Mouse (Mus musculus): ENCODE data around the gene Pgls. TPM values are rescaled to one million over a fixed set of nuclear protein-coding genes. Genes with fewer than 3 reads are reported as not detected.
A peak's percentile ranks its signal among the peaks of the same experiment; 100 is the strongest.

Pgls gene
- polyA plus RNA-seq, 1 experiment from 2014 or later, result 36.7 TPM

DNA sequence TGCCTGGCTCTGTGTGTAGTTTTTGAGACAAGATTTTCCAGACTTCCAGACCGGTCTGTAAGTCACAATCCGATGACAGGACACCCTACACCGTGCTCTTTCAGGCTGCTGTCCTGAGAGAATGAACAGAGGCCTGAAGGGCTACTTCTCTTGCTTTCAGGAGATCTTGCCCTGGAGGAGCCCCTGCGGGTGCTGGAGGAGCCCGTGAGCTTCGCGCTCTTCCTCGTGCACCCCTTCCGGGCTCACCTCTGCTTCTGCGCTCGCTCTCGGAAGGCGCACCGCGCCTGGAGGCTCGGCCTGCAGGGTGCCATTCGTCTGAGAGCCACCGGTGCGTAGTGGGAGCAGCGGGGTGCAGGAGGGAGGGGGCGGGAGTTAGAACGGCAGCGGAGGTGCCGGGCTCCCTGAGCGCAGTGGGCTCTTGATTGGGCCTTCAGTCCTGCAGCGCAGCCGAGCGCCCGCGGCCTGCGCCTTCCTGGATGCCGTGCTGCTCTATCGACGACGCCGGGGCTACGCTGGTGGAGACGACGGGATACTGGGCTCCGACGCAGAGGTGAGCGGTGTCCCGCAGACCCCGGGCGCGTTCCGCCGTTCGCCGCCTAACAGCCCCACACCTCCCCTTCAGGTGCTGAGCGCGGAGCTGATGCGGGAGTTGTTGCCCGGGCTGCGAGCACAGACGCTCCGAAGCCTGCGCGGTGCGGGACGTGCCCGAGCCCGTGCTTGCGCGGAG lies 10.1 kb downstream of the Pgls start:
- Histone ChIP-seq H3K79me2 (ENCODE audit: inconsistent target) (no peaks in the 10 kb centered on the region), H3K36me3 (ENCODE audit: inconsistent target) (no peaks in the 10 kb centered on the region), H3K4me3 (ENCODE audit: inconsistent target) (no peak overlapping the region), H3K27ac (no peak overlapping the region)
- WGBS (ENCODE audit: missing documents), result 18% methylated on average over 52 of the region's 65 CpGs

DNA sequence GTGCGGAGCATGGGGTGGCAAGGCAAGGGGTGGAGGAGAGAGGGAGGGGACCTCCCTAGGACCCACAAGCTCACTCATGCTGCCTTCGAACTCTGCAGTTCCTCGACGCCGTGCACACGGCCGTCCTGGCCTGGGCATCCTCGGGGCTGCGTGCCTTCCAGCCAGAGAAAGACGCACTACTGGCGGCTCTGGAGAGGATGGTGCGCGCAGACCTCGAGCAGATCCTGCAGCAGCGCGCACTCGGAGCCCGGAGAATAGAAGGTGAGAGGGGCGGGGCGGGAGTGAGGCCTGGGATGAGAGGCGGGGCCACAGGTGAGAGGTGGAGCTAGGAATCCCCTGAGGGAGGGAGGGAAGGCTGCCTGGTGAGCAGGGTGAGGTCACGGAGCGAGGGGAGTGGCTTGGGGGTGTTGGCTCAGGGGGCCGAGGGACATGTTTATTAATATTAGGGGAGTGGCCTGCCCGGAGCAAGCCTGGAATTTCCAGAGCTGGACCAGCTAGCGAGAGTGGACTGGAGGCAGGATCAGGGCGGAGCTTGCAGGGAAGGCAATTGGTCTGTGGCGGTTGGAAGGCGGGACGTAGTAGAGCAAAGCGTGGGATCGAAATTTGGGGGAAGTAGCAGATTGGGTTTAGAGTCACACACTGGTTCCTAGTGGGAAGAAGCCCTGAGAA lies 10.8 kb downstream of the Pgls start:
- WGBS (ENCODE audit: missing documents), result 11% methylated on average over 32 of the region's 32 CpGs
- Histone ChIP-seq H3K27ac (no peak overlapping the region), H3K36me3 (ENCODE audit: inconsistent target) (no peaks in the 10 kb centered on the region), H3K79me2 (ENCODE audit: inconsistent target) (no peaks in the 10 kb centered on the region), H3K4me3 (ENCODE audit: inconsistent target) (no peak overlapping the region)

DNA sequence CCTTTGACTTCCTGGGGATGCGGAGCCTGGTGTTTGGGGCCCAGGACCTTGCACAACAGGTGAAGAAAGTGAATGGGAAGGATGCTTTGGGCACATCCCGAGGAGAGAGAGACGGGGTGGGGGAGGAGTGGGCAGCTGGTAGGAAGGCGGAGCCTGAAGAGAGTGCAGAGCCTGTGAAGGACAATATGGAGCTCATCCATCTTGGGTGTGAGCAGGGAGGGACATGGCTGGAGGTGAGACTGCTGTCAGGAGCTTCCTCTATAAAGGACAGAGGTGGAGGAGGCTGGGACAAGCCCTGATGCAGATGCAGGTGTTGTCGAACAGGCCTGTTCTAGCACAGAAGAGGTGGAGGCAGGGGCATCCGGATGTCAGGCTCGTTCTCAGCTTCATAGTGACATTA lies 12.0 kb downstream of the Pgls start:
- Histone ChIP-seq H3K36me3 (ENCODE audit: inconsistent target) (no peaks in the 10 kb centered on the region), H3K4me3 (ENCODE audit: inconsistent target) (no peak overlapping the region), H3K27ac (no peak overlapping the region), H3K79me2 (ENCODE audit: inconsistent target) (no peaks in the 10 kb centered on the region)
- 84% methylated on average over 7 of the region's 7 CpGs for WGBS (ENCODE audit: missing documents)

DNA sequence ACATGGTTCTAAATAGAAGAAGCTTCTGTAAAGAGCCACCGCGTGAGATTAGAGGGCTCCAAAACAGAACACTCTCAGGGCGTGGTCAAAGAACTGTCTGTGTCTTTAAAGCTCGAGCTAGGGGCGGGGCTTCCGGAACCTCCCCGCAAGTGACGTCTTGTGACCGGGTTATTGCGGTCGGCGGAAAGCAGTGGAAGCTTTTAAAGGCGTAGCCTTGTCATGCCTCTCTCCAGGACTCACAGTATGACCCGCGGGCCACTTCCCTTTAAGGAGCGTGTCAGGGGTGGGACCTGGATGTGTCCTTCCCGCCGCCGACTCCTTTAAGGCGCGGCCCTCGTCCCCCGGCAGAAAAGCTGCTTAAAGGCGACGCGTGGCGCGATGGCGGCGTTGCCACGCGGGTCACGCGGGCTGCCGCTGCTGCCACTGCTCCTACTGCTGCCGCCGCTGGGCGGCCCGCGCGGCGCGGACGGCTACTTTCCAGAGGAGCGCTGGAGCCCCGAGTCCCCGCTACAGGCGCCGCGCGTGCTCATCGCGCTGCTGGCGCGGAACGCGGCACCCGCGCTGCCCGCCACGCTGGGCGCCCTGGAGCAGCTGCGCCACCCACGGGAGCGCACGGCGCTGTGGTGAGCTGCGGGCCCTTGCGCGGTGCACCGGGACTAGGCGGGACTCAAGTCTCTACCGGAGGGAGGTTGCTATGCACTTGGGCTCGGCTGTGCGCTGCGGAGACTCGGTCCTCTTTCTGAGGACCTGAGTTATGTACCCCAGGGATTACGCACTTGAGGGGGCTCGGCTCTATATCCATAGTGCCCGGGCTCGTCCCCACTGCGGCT lies 19.1 kb downstream of the Pgls start, which contains the start of gene Colgalt1:
Gene Colgalt1, plus strand, starts transcription at position 177 of the 830 bp plus-strand sequence.
- WGBS (ENCODE audit: missing documents), result under 1% methylated on average over 67 of the region's 82 CpGs
- Histone ChIP-seq H3K27ac (peak within 1 kb of the TSS; percentile 76), H3K79me2 (ENCODE audit: inconsistent target) (peaks cover 35% of the 10 kb centered on the region), H3K4me3 (ENCODE audit: inconsistent target) (peak within 1 kb of the TSS; percentile 85), H3K36me3 (ENCODE audit: inconsistent target) (peaks cover 19% of the 10 kb centered on the region; the same call in 1 of the 2 replicates)

DNA sequence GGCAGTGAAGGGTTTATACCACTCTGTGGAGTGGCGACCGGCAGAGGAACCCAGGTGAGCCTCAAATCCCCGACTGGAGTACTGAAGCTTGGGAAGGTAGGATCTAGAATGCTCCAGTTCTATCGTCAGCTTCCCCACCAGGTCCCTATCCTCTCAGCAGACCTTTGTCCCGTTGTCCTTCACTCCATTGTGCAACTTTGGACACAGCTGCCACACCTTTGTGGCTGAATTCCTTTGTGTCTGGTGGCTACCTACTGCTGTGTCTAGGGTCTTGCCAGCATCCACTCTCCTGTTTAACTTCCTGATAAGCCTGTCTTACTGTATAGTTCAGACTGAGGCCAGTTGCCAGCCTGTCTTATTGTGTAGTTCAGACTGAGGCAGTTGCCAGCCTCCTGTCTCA lies 20.2 kb downstream of the Pgls start:
- 23% methylated on average over 5 of the region's 5 CpGs for whole genome bisulfite sequencing (ENCODE audit: missing documents)
- peak overlapping the region; percentile 76 for H3K27ac ChIP-seq
- peaks cover 38% of the 10 kb centered on the region for H3K79me2 ChIP-seq (ENCODE audit: inconsistent target)
- peaks cover 30% of the 10 kb centered on the region for H3K36me3 ChIP-seq (ENCODE audit: inconsistent target)
- peak overlapping the region; percentile 85 for H3K4me3 ChIP-seq (ENCODE audit: inconsistent target)

DNA sequence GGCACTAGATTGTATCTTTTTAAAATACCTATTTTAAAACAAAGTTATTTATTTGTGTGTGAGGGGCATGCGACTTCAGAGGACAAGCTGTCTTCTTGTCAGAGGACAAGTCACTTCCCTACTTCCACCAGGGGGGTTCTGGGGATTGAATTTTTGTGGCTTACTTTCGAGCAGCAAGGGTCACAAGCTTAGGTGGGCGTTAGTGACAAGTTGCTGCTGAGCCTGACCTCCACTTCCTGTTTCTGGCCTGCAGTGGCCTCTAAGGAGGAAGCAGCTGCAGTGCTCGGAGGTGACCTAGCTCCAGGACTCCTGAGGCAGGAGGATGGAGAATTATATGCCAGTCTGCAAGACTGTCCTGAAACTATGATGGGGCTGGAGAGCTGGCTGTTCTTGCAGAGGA lies 21.4 kb downstream of the Pgls start:
- H3K79me2 ChIP-seq (ENCODE audit: inconsistent target), result peaks cover 38% of the 10 kb centered on the region
- WGBS (ENCODE audit: missing documents), result 0% methylated on average over 4 of the region's 4 CpGs
- H3K36me3 ChIP-seq (ENCODE audit: inconsistent target), result peaks cover 42% of the 10 kb centered on the region
- H3K27ac ChIP-seq, result peak overlapping the region; percentile 76
- H3K4me3 ChIP-seq (ENCODE audit: inconsistent target), result no peak overlapping the region

DNA sequence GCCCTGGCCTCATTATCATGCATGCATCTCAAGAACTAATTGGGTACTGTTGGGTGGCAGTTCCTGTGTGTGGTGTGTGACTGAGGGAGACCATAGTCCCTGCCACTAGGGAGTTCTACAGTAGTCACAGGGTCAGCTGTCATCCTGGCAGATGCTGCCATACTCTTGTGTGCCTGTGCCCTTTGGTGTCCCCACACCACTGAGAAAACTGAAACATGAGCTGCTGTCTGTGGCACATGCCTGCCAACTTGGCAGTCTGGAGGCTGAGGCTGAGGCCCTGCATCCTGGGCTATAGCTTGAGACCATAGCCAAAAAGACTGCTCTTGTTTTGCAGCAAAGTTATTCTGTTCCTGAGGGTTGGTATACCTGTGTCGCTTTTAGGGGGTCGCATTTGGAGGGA lies 27.8 kb downstream of the Pgls start:
- Histone ChIP-seq H3K4me3 (ENCODE audit: inconsistent target) (no peak overlapping the region), H3K27ac (no peak overlapping the region), H3K79me2 (ENCODE audit: inconsistent target) (peaks cover 12% of the 10 kb centered on the region), H3K36me3 (ENCODE audit: inconsistent target) (peaks cover 87% of the 10 kb centered on the region)
- 100% methylated on average over 2 of the region's 2 CpGs for WGBS (ENCODE audit: missing documents)

DNA sequence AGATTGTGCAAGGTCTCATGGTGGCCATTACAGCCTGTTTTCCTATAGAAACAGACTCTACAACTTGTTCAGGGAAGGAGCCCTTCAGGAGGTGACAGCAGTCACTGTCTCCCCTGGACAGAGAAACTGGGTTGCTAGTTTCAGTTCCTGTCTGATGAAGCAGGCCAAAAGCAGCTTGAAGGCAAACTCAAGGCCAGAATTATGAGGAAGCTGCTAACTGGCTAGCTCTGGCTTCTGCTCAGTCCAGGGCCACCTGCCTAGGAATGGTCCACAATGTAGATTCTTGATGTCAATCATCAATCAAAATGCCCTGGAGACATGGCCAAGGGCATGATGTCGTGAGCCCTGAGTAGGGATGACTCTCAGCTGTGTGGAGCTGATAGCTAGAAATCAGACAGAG lies 33.1 kb downstream of the Pgls start:
- Histone ChIP-seq H3K79me2 (ENCODE audit: inconsistent target) (no peaks in the 10 kb centered on the region), H3K27ac (peak overlapping the region; percentile 27; the same call in 1 of the 2 replicates), H3K4me3 (ENCODE audit: inconsistent target) (no peak overlapping the region), H3K36me3 (ENCODE audit: inconsistent target) (peaks cover 39% of the 10 kb centered on the region)
- 30% methylated on average over 1 of the region's 1 CpGs for WGBS (ENCODE audit: missing documents)

DNA sequence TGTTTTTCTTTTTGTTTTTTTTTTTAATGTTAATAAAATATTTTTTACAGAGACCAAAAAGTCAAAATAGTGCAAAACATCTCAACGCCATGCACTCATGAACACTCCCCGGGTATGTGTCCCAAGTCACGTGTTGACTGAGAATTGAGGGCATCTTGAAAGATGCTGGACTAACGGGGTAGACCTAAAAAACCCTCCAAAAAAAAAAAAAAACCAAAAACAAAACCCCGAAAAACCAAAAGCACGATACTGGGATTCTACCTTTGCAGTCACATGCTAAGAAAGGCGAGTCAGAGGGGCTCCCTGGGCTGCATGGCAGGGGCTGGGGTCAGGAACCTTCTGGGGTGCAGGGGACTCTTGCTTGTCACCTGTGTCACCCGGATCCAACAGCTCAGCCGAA lies 34.8 kb downstream of the Pgls start:
- H3K4me3 ChIP-seq (ENCODE audit: inconsistent target), result no peak overlapping the region
- no peaks in the 10 kb centered on the region for H3K79me2 ChIP-seq (ENCODE audit: inconsistent target)
- 84% methylated on average over 9 of the region's 9 CpGs for WGBS (ENCODE audit: missing documents)
- no peak overlapping the region for H3K27ac ChIP-seq
- peaks cover 24% of the 10 kb centered on the region for H3K36me3 ChIP-seq (ENCODE audit: inconsistent target)

DNA sequence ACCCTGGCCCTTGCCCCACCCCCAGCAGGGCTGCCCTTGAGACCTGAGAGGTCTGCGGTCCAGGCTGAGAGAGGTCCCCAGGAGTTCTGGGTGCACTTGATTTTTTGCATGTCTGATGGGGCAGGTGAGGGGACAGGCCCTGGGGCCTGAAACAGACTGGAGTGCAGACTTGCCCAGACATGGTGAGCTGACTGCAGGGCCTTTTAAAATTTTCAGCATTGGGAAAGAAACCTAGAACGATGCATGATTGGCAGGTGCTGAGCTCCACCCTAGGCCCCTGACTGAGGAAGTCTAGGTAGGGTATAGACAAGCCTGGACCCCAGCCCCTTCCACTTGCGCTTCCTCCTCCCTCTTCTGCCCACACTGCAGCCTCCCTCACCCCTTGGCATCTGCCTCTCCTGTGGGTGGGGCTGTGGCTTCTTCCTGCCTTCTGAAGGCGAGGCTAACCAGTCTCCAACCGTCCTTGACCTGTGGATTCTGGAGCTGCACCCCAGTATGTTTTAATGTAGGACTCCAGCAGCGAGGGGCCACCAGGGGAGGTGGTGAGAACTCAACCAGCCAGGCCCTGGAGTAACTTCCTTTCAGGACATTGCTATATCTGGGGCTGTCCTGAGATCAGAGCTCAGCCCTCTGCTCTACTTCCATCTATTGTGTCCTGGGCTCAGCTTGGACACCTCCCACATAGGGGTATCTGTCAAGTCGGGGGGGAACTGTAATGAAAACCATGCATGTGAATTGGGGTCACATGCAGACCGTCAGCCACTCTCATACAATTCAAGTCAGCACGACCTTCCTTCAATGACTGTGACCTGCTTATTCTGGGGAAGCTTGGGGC lies 35.5 kb downstream of the Pgls start:
- peak overlapping the region; percentile 51 for H3K27ac ChIP-seq
- H3K4me3 ChIP-seq (ENCODE audit: inconsistent target), result no peak overlapping the region
- WGBS (ENCODE audit: missing documents), result 27% methylated on average over 9 of the region's 9 CpGs
- no peaks in the 10 kb centered on the region for H3K79me2 ChIP-seq (ENCODE audit: inconsistent target)
- peaks cover 17% of the 10 kb centered on the region for H3K36me3 ChIP-seq (ENCODE audit: inconsistent target)

DNA sequence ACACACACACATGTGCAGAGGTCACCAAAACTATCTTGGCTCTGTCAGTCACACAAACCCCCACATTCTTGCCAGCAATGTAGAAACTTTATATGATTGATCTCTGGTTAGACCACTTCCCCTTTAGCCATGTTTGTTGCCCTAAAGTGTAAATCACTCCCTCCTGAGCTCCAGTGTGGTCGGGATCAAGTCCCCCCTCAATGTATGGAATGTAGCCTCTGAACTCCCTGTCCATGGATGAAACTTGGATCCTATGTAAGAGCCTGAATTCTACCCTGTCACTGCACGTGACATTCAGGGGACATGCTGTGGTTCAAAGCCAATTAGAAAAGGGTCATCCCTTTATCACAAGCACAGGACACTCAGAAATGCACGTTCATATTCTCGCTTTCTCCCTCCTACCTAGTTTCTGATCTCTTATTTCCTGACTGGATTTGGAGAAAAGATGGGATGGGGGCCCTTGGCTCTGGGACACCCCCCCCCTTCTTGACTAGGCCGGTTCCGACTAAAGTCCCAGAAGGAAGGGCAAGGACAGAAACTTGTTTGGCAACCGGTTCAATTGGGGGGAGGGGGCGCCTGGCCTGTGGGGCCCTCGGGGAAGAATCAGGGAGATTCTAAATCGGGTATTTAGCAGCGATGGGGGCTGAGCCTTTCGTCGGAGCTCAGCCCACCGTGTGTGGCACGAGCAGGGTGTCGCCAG lies 36.6 kb downstream of the Pgls start:
- H3K4me3 ChIP-seq (ENCODE audit: inconsistent target), result no peak overlapping the region; the same call in 1 of the 2 replicates
- H3K36me3 ChIP-seq (ENCODE audit: inconsistent target), result peaks cover 6% of the 10 kb centered on the region
- peak overlapping the region; percentile 51 for H3K27ac ChIP-seq
- H3K79me2 ChIP-seq (ENCODE audit: inconsistent target), result no peaks in the 10 kb centered on the region
- 5% methylated on average over 16 of the region's 16 CpGs for WGBS (ENCODE audit: missing documents)

DNA sequence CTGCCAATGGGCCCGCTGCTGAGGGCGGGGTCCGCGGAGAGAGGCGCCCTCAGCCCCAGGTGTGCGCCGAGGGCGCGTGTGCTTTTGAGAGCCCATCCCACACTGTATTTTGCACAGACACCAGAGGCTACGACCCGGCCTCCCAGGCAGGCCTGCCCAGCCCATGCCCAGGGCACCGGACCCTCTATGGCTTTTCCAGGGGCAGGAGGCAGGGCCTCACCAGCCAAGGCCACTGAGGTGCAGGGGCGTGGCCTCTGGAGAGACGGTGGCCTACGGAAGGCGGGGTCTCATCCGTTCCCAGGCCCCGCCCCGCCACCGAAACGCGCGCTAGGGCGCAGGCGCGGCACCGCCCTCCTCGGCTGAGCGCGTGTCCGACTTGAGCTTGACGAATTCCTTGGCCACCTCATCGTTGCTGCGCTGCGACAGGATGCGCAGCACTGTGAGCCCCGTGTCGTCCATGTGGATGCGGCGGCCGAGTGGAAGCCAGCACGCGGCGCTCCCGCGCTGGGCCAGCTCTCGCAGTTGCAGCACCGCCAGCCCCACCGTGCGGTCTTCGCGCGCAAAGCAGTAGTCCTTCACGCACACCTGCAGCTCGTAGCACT lies 37.2 kb downstream of the Pgls start:
- peak overlapping the region; percentile 51 for H3K27ac ChIP-seq
- H3K36me3 ChIP-seq (ENCODE audit: inconsistent target), result 0 out of 2 replicates have a peak, but pooled peaks cover 2% of the 10 kb centered on the region
- no peak overlapping the region; the same call in 1 of the 2 replicates for H3K4me3 ChIP-seq (ENCODE audit: inconsistent target)
- WGBS (ENCODE audit: missing documents), result 2% methylated on average over 44 of the region's 55 CpGs
- H3K79me2 ChIP-seq (ENCODE audit: inconsistent target), result no peaks in the 10 kb centered on the region

DNA sequence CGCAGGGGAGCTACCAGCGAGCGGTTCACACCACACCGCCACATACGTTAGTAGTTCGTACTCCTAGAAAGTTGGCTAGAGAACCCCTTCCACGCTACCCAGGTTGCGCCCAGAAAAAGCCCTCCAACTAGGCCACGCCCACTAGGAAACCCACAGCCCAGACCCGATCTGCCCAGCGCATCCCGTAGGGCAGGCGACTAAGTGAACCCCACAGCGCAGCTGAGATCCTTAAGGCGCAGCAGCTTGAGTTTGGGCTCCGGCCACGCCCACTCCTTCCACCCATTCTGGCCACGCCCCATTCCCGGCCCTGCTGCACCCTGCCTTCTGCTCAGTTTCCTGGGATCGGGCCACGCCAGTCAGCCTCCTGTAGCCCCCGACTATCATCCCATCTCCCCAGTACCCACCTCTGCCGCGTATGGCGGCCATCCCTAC lies 37.8 kb downstream of the Pgls start:
- 12% methylated on average over 25 of the region's 25 CpGs for whole genome bisulfite sequencing (ENCODE audit: missing documents)
- no peak overlapping the region for H3K27ac ChIP-seq

More for the DNA sequence above, 37.8 kb downstream of the Pgls start:
- Histone ChIP-seq H3K36me3 (ENCODE audit: inconsistent target) (no peaks in the 10 kb centered on the region), H3K79me2 (ENCODE audit: inconsistent target) (no peaks in the 10 kb centered on the region), H3K4me3 (ENCODE audit: inconsistent target) (no peak overlapping the region)
